Mouse (Mus musculus) cerebellum, adult 2 months (tissue): ENCODE results near the gene Fam104a.

Experiments
- CTCF ChIP-seq: fragments of 200-500 bp; IDR thresholded peaks from 2 replicates; pipeline ENCODE4 v1.5.1; 2011; ENCODE audit warnings: low read depth, mild to moderate bottlenecking, control low read depth, low read length, moderate library complexity, borderline replicate concordance; ENCODE audit not compliant: insufficient read depth
- POLR2A ChIP-seq: fragments of 200-500 bp; IDR thresholded peaks from 2 replicates; pipeline ENCODE4 v1.6.1; 2011; ENCODE audit warnings: low read length, control low read depth, borderline replicate concordance; ENCODE audit not compliant: insufficient read depth

GRCm38 (mm10) chr11:113730879-113731278 is 46.9 kb upstream of the Fam104a start:
- TF ChIP-seq POLR2A, result no peak
- TF ChIP-seq CTCF, result no peak
